Mouse (Mus musculus): ENCODE measurements around the gene Map7d2.

DNA sequence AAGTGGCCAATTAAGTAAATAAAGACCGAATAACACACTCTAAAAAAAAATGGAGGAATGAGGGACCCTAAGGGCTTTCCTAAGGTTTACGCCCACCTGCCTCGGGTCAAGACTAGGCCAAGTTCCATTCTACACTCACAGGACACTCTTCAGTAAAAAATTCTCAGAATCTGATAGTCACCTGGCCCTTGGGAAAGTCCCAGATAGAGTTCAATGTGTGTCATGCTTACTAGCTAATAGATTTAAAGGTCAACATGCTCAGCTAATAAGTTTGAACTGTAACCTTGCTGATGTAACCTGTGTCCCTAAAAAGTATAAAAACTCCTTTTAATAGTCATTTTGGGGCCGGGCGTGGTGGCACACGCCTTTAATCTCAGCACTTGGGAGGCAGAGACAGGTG is 101.2 kb downstream of the Map7d2 start:
- TF ChIP-seq USF1 (IDR thresholded peaks at IDR 0.05; ENCODE audit: low read depth) (no peak), MAX (IDR thresholded peaks at IDR 0.05) (no peak), CTCF (IDR thresholded peaks at IDR 0.05; ENCODE audit: control insufficient read depth, insufficient read depth, insufficient read length) (no peak), FOSL1 (IDR thresholded peaks at IDR 0.05; ENCODE audit: insufficient read depth, low read length, poor library complexity, severe bottlenecking) (no peak), MYOG (IDR thresholded peaks at IDR 0.05; ENCODE audit: control insufficient read depth, extremely low read depth, insufficient read length) (no peak), MYOD1 (IDR thresholded peaks at IDR 0.05; ENCODE audit: control insufficient read depth, insufficient read length, low read depth) (no peak), CEBPB (IDR thresholded peaks at IDR 0.05; ENCODE audit: low read depth) (no peak)

All from C2C12 (cell line).